Mouse (Mus musculus): ENCODE results near the gene Opalin. TPM values are rescaled to one million over a fixed set of nuclear protein-coding genes. Genes with fewer than 3 reads are reported as not detected.

Gene Opalin
- polyA plus RNA-seq, 1 experiment: not detected

DNA sequence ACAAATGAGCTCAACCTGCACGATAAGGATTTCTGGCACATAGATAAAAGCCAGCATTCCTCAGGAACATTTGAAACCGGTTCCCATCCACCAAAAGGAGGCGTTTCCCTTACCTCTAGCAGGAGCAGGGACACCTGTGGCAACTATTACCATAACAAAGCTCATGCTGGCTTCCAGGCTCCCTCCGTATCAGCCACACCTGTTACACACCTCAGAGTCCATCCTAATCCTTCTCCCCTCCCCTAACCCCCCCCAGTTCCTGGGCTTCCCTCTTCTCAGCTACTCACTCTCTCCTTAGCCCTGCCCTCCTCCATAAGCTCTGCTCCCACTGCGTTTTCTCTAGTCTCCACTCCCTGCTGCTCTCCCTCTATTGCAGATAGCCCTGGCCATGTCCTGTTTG is 63.3 kb downstream of the Opalin start:
- TF ChIP-seq CTCF (IDR thresholded peaks at IDR 0.05; ENCODE audit: borderline replicate concordance, extremely low read depth, insufficient read depth, insufficient read length) (no peak), POLR2A (IDR thresholded peaks at IDR 0.05; ENCODE audit: borderline replicate concordance, extremely low read depth, insufficient read depth, insufficient read length, poor library complexity, severe bottlenecking) (no peak)
- DNase-seq (ENCODE audit: low read depth): no peak

Other genes starting within 250 kb of the Opalin start
- gene Ccnj, start 245.8 kb downstream of the Opalin start, polyA plus RNA-seq (2012; rRNA removed): 24.4 and 26.9 TPM in 2 replicates
- gene Zfp518a, start 182.4 kb downstream of the Opalin start, polyA plus RNA-seq (2012; rRNA removed): 6.6 and 6.8 TPM in 2 replicates
- 0.25 and 0.53 TPM in 2 replicates for gene Blnk, start 82.6 kb downstream of the Opalin start, polyA plus RNA-seq (2012; rRNA removed)
- 0.04 TPM in 1 of 2 replicates, not detected in the other for gene Dntt, start 47.8 kb downstream of the Opalin start, polyA plus RNA-seq (2012; rRNA removed)
- gene Tll2, start 129.7 kb upstream of the Opalin start, polyA plus RNA-seq (2012; rRNA removed): 1.7 and 1.8 TPM in 2 replicates
- gene Tm9sf3, start 186.9 kb upstream of the Opalin start, polyA plus RNA-seq (2012; rRNA removed): 95.4 and 105 TPM in 2 replicates

All from brain, embryonic 14.5 days (tissue).